ENCODE assay signal across 12 mouse cellular contexts in the genomic region with DNA sequence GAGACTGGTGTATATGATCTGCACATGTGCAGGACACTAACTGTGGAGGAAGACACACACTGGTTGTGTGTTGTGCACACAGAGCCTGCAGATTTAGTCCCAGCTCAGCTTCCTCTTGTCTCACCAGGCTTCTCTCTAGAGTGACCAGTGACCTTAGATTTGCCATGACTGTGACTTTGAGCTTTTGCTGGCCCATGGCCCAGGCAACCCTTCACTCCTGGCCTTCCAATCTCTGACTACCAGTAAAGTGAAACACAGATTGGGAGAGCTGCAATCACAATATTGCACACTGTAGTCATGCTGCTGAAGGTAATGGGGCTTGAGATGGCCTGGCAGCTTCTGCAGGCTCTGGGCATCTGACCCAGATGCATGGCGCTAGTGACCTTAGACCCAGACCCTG.
DNase-seq lines count a peak whose midpoint lies in the region; ATAC-seq and TF ChIP-seq lines count a peak whose summit lies in the region.
"Had no signal": no experiment of that assay in that cellular context is flagged by ENCODE, and none has a peak within 500 bp of the region (broad histone marks: within the 10 kb centered on the region; RNA-seq: fewer than 3 reads in every experiment).

No protein-coding gene starts in this region.

- peak; percentile 18; the same call in 1 of the 2 replicates for ATAC-seq in heart, embryonic 16.5 days (replicated peaks; ENCODE audit: extremely low read depth, insufficient read depth, low FRiP score)
- no peak for ATAC-seq in hindbrain, postnatal 0 days

- peaks cover 34% of the 10 kb centered on the region for H3K4me1 ChIP-seq in heart, embryonic 16.5 days (ENCODE audit: control insufficient read depth, insufficient read depth, low read length)
- H3K4me1 ChIP-seq in limb, embryonic 10.5 days, result peaks cover 4% of the 10 kb centered on the region; the same call in 1 of the 2 replicates
- H3K4me1 ChIP-seq in hindbrain, postnatal 0 days (ENCODE audit: insufficient read depth, low read length), result no peaks in the 10 kb centered on the region
- H3K4me1 ChIP-seq: lung, embryonic 15.5 days had no signal

- H3K36me3 ChIP-seq in heart, embryonic 16.5 days (ENCODE audit: control insufficient read depth, insufficient read depth), result peaks cover 5% of the 10 kb centered on the region; the same call in 1 of the 2 replicates
- peaks cover 36% of the 10 kb centered on the region for H3K36me3 ChIP-seq in limb, embryonic 10.5 days
- H3K36me3 ChIP-seq in hindbrain, postnatal 0 days (ENCODE audit: insufficient read depth, low read length), result no peaks in the 10 kb centered on the region

- H3K27ac ChIP-seq in heart, embryonic 16.5 days (ENCODE audit: low read length), result peak overlapping the region; percentile 46
- peak overlapping the region; percentile 14; the same call in 1 of the 2 replicates for H3K27ac ChIP-seq in limb, embryonic 10.5 days
- H3K27ac ChIP-seq in hindbrain, postnatal 0 days, result no peak overlapping the region
- H3K27ac ChIP-seq: lung, embryonic 15.5 days; midbrain, embryonic 12.5 days had no signal

- peak overlapping the region; percentile 10 for H3K9ac ChIP-seq in heart, embryonic 16.5 days (ENCODE audit: low read length)
- H3K9ac ChIP-seq in hindbrain, postnatal 0 days (replicated peaks; ENCODE audit: low read length), result no peak overlapping the region
- H3K9ac ChIP-seq: lung, embryonic 15.5 days; midbrain, embryonic 12.5 days had no signal

- no peak overlapping the region for H3K4me3 ChIP-seq in heart, embryonic 16.5 days (ENCODE audit: low read length)
- H3K4me3 ChIP-seq in limb, embryonic 10.5 days, result no peak overlapping the region
- H3K4me3 ChIP-seq in hindbrain, postnatal 0 days (ENCODE audit: low read length), result no peak overlapping the region
- H3K4me3 ChIP-seq: erythroblast, embryonic 14.5 days; hindbrain, embryonic 10.5 days; lung, embryonic 15.5 days; midbrain, embryonic 12.5 days had no signal

- H3K9me3 ChIP-seq in heart, embryonic 16.5 days (replicated peaks; ENCODE audit: control insufficient read depth, low read length), result no peaks in the 10 kb centered on the region
- H3K9me3 ChIP-seq in limb, embryonic 10.5 days (replicated peaks), result no peaks in the 10 kb centered on the region
- no peaks in the 10 kb centered on the region for H3K9me3 ChIP-seq in hindbrain, postnatal 0 days (ENCODE audit: low read length)
- H3K9me3 ChIP-seq: hindbrain, embryonic 10.5 days; lung, embryonic 15.5 days; midbrain, embryonic 12.5 days had no signal

- no peak for TF ChIP-seq CTCF in hindbrain, postnatal 0 days (IDR thresholded peaks at IDR 0.05; ENCODE audit: low read depth)

- H3K4me2 ChIP-seq in heart, embryonic 16.5 days (ENCODE audit: low read depth, low read length), result no peak overlapping the region
- no peak overlapping the region for H3K4me2 ChIP-seq in hindbrain, postnatal 0 days (ENCODE audit: low read depth, low read length)
- H3K4me2 ChIP-seq: lung, embryonic 15.5 days; midbrain, embryonic 12.5 days had no signal

- H3K27me3 ChIP-seq in heart, embryonic 16.5 days (ENCODE audit: control insufficient read depth, insufficient read depth, low read length), result no peaks in the 10 kb centered on the region
- H3K27me3 ChIP-seq in limb, embryonic 10.5 days (ENCODE audit: low read depth, poor library complexity, severe bottlenecking), result no peaks in the 10 kb centered on the region
- no peaks in the 10 kb centered on the region for H3K27me3 ChIP-seq in hindbrain, postnatal 0 days (ENCODE audit: insufficient read depth, low read length)
- H3K27me3 ChIP-seq: lung, embryonic 15.5 days; midbrain, embryonic 12.5 days had no signal

- WGBS in heart, embryonic 16.5 days, result 90% methylated on average over 1 of the region's 1 CpGs
- WGBS in limb, embryonic 10.5 days, result 100% methylated on average over 1 of the region's 1 CpGs
- WGBS in hindbrain, postnatal 0 days, result 88% methylated on average over 1 of the region's 1 CpGs

- DNase-seq in kidney, adult 8-10 months, result peak; percentile 51 to 52
- no peak for DNase-seq in kidney, adult 18-20 months
- peak; percentile 76 to 81 for DNase-seq in adrenal gland, postnatal 36 days
- DNase-seq in limb, embryonic 10.5 days (ENCODE audit: low spot score), result no peak
- DNase-seq in right cerebral cortex, postnatal 10 days (ENCODE audit: low spot score in 2 of 2), result no peak
- DNase-seq in hindbrain, postnatal 0 days (ENCODE audit: low spot score), result no peak
- DNase-seq: thymus, adult 18-20 months had no signal

Comparison
In these comparisons a context has a peak if more than half of its experiments do, and no peak if none do; other contexts are left out.
1. DNase-seq: peak in kidney, adult 8-10 months (2 of 2) and adrenal gland, postnatal 36 days (2 of 2); none in kidney, adult 18-20 months (single experiment), limb, embryonic 10.5 days (single experiment), right cerebral cortex, postnatal 10 days (0 of 2) and hindbrain, postnatal 0 days (single experiment).